Mouse (Mus musculus) NIH3T3 (cell line): ENCODE results near the gene Dnajc5.
"Not testable (repeated sequence)": the region's sequence is repeated elsewhere in the genome, so short reads cannot be mapped to it uniquely, and the experiment has no call there.

Experiments used
- DNase-seq: peaks from one replicate; pipeline ENCODE4 v3.0.0-alpha.2; 2012; ENCODE audit warnings: low read depth

Dnajc5 gene

DNA sequence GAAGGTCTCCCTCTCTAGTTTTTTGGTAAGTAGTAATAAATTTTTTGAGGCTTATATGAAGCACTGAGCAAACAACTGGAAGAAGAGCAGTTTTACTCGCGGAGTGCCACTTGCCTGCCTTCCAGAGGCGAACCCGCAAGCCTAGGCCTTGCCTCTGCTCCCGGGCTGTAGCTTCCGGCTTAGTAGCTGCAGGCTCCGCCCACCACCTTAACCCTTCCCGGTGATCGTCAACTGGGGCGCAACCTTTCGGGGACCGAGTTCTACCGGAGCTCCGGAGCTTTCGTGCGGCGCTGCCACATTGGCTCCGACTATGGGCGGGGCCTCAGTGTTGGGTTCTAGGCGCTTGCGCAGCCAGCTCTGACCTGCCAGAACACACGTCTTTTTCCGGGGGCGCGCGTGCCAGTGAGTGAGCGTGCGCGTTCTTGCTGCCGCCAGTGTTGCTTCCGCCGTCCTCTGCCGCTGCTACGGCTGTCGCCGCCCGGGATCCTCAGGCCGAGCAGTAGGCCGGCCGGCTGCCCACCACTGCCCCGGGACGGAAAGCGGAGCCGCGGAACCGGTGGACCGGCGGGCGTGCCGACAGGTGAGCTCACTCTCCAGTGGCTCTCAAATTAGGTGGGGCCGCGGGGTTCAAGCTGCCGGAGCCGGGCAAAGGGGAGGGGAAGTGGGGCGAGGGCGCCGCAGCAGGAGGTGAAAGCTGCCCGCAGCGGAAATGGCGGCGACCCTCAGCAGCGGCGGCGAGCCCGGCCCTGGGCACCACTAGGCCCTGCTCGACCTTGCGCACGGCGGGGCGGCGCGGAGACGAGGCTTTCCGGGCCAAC lies at the start of gene Dnajc5:
TSS of gene Dnajc5 (plus strand) at position 368 of the 818 bp plus-strand sequence.
- peak; percentile 97 for DNase-seq

DNA sequence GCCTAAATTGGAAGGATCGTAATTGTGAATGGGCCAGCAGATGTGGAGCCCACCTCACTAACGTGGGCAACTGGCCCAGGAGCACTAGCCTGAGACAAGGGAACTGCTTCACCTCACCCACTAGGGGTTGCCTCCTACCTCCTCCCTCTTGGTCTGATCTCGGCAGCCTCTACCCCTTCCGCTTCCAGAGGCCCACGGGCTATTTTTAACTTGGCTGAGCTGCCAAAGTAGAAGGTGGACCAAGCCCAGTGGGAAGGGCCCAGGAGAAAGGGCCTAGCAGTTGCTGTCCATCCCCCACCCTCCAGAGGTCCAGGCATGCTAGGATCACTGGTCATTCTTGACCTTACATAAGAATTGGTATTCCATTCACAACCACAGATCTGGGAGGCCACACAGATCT lies 49.0 kb upstream of the Dnajc5 start:
- peak; percentile 68 for DNase-seq

DNA sequence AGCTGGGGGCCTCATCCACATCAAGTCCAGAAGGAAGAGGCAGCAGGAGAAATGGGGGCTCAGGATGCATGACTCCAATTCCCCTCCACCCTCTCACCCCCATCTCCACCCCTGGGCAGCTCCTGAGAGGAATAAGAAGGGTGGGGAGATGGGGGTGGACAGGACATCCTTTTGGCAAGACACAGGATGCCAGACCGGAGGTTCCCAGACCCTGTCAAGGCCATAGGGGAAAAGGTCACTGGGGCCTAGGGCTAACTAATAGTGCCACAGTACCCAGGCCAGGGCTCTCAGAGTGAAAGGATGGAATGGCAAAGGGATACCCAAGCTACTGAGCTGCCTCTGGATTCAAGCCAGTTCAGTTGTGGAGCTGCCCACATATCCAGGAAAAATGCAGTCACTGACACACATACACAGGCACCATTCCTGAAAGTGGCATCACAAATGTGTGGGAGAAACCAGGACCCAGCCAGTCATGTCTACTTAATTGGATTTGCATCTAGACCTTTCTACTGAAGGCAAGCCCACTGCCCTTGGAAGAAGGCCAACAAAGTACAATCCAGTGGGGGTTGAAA lies 47.9 kb upstream of the Dnajc5 start:
- no peak for DNase-seq

DNA sequence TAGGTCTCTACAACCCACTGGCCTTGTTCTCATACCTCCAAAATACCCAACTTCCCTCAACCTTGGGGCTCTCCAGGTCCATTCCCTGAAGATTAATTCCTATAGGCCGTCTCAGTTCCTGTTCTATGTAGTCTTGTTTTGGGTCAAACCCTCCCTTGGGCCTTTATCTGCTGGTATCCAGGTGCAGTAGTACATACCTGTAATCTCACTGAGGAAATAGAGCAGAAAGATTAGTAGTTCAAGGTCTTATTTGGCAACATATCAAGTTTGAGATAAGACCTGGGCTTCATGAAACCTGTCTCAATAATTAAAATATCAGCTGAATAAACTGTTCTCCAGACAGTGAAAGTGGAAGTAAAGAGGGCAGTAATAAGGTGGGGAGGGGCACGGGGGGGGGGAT lies 37.2 kb upstream of the Dnajc5 start:
- DNase-seq: no peak

DNA sequence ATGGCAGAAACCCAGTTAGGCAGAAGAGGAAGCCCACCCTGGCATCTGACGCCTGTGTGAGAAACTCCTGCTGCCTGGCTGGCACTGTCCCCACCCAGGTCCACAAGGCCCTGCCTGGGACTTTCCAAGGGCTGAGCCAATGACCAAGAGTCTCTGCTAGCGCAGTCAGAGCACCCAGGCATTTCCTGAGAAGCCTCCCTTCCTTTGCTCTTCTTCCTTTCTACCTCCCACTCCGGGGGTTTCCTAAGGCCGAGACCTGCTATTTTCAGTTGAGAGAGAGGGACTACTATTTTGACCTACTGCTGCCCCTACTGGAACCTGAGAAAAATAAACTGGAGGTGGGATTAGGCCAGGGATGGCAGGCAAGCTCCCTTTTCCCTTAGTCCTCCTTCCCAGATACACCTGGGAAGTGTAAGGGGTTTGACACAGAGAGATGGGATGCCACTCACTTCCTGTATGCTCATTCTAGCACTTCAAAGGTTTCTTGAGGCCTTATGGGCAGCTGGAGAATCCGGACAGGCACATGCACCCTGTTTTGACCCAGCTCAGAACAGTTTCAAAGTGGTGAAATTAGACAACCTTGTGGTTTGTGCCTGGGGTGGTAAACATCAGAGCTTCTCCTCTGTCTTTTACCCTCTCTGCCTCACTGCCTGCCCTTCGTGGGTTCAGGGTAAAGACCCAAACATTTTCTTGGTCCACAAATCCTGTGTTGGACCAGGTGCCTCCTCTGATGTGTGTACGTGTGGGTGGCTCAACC lies 36.5 kb upstream of the Dnajc5 start:
- DNase-seq: peak; percentile 49

DNA sequence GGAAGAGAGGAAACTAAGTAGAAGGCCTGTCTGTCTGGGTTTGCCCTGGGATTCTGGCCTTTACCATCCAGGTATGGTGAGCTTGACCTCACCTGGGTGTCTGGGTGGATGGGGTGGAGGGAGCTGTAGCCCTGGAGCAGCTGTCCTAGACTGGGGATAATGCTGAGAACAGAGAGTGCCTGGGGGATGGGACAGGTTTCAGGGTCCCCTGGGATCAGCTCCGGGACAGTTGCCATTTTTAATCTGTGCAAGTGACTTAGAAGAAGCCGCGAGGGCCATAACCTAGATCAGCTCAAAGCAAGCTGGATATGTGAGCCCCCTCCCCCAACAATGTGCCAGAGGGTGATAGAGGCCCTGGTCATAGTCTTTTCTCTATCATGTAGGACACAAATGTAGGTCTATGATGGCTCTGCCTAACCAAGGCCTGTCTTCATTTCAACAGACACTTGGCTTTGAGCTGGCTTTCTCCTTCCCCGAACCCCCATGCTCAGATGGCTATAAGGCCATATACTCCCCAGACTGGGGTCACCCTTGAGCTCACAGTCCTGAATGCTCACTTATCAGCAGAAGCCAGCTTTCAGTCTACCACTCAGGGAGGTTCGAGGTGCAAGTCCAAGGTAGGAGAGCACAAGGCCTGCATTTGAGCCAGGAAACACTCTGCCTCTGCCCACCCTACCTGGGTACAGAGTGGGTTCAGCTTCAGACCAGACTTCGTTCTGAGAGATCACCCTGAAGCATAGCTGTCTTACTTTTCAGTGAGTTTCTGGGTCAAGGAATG lies 35.6 kb upstream of the Dnajc5 start:
- no peak for DNase-seq

DNA sequence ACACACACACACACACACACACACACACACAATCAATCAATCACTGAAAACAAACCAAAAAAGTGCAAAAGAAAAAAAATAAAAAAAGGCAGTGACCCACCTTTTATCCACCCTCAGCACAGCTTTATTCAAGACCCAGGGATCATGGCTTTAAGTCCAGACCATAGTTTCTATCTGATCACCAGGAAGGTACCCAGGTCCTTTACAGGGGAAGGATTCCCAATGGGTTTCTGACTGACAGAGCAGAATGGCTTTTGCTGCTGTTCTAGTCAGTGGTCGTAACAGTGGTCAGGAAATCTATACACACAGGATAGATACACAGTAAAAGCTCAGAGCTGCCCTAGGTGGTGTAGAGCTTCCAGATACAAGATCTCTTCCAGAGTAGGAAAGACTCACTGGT lies 34.5 kb upstream of the Dnajc5 start:
- no peak for DNase-seq

DNA sequence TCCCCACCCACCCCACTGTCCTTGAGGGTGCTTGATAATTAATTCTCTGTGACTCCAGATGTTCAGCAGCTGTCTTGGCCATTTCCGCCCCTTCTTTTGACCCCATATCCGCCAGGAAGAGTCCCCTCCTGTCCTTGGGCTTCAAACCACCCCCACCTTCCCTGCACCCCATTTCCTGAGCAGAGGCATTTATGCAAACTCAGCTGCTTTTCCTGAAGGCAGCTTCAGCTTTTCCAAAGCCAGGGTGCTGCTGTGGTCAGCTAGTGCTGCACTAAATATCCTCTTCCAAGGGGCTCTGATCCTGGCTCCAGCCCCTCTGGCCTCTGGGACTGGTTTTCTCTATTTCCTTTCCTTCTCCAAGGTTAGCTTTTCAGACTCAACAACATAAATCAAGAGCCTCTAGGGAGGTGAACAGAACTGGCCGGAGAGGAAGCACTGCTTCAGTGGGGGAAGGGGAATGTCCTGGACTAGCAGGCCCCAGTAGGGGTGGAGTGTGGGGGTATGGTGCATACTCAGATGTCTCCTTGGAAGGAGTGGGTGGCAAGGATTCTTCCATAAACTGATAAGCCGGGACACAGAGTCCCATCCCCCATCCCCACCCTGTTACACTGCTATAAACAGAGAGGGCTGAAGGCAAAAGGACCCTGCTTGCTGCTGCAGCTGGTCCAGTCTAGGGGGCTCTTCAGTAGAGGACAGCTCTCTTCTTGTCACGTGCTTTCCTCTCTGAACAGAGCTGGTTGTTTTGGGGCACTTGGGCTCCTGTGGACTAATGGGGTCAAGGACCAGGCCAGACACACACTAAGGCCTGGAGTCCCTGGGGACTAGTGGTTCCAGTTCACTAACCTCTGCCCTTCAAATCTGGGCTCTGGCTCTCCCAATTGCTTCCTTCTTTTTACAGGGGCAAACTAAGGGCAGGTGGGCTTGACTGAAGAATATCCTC lies 32.7 kb upstream of the Dnajc5 start:
- peak; percentile 28 for DNase-seq

DNA sequence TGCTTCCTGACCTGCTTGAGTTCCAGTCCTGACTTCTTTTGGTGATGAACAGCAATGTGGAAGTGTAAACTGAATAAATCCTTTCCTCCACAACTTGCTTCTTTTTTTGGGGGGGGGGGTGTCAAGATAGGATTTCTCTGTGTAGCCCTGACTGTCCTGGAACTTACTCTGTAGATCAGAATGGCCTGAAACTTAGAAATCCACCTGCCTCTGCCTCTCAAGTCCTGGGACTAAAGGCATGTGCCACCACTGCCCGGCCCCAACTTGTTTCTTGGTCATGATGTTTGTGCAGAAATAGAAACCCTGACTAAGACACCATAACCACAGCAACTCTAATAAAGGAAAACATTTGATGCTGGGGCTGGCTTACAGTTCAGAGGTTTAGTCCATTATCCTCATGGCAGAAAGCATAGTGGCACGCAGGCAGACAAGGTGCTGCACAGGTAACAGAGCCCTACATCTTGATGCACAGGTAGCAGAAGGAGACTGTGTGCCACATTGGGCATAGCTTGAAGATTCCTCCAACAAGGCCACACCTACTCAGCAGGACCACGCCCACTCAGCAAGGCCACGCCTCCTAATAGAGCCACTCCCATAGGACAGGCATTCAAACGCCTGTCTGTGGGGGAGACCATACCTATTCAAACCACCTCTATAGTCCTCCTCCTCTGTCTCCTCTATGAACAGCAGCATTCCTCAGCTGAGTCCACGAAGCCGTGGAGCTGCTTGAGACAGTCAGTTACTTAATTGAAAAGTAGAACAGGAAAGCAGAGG lies 28.7 kb upstream of the Dnajc5 start:
- DNase-seq: peak; percentile 27

DNA sequence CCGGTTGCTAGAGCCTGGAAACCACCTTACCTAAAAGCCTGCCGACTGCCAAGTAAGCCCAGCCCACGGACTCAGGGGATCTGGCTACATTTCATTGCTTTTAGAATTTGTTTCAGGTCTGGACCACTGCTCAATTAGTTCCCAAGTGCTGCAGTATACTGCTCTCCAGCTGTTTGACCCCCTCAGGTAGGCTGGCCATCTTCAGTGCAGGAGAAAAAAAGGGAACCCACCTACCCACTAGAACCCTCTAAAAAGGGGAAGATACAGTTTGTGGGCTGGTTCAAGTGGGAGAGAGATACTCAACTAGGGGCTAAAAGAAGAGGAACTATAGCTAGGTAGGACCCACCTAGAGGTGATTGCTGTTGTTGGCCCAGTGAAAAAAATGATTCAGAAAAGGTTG lies 28.1 kb upstream of the Dnajc5 start:
- no peak for DNase-seq

DNA sequence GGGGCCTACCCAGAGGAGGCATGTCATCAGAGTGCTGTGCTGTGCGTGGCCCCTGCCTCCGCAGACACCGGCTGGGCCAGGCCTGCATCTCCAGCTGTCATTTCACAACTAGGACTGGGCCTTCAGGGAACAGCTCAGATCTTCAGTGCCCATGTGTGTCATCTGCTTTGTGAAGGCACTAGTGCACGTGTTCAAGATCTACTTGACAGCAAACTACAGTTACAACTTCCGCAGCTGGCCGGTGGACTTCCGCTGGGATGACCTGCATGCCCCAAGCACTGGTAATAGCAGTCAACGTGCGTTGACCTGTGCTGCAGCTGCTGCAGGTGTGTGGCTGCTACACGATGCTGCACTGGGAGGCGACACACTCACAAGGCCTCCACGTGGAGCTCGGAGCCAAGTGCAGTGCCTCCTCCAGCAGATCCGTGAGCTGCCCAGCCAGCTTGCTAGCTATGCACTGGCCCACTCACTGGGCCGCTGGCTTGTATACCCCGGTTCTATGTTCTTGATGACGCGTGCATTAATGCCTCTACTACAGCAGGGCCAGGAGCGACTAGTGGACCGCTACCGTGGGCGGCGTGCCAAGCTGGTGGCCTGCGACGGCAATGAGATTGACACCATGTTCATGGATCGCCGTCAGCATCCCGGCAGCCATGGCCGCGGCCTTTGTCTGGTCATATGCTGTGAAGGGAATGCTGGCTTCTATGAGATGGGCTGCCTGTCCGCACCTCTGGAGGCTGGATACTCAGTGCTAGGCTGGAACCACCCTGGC lies 26.9 kb upstream of the Dnajc5 start, which contains the start of gene Abhd16b:
TSS of gene Abhd16b (plus strand) at position 51 of the 772 bp plus-strand sequence.
- no peak for DNase-seq

DNA sequence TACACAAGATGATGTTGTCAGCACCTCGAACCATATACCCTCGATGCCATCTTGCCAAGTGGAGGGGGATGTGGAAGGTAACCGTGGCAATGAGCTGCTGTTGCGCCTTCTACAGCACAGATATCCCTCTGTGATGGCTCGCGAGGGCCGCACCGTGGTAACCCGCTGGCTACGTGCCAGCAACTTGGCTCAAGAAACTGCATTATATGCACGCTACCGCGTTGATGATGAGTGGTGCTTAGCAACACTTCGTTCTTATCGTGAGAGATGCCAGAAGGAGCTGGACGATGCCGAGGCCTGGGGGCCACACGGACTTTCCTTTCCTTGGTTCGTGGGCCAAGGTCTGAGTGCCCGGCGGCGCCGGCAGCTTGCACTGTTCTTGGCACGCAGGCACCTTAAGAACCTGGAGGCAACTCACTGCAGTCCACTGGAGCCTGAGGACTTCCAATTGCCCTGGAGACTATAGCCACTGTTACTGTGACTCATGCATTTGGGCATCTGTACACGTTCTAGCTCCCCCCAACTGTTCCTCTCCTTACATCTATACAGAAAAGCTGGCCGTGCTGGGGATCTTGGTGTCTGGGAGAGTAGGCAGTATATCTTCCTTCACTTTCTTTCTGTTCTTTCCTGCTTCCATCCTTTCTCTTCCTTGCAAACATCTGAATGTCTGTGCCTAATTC lies 25.9 kb upstream of the Dnajc5 start:
- peak; percentile 55 for DNase-seq

DNA sequence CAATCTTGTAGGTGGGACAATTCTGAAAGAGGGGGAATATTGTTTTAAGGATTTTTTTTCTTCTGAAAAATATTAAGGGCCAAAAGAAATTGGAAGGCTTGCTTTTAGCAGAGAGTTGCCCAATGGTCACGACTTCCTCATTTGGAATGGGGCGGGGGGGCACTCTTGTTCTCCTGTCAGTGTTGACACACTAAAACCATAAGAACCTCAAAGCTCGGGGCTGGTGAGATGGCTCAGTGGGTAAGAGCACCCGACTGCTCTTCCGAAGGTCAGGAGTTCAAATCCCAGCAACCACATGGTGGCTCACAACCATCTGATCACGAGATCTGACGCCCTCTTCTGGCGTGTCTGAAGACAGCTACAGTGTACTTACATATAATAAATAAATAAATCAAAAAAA lies 24.4 kb upstream of the Dnajc5 start:
- not testable (repeated sequence) for DNase-seq

DNA sequence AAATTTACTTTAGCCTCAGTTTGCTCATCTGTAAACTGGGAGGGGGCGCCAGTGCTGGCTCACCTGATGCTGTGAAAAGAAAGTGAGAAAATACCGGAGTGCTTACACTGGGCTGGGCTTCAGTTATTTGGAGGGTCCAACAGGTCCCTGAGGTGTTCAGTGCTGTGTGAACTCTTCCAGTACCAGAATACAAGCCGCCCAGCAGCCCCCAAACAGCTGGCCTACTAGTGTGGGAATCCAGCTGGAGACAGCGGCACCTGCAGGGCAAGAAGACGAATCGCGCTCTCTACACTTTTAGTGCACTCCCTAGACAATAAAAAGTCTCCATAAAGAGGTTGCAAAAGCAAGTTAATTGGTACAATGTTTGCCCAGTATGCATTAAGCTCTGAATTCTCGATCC lies 24.0 kb upstream of the Dnajc5 start:
- DNase-seq: peak; percentile 83

DNA sequence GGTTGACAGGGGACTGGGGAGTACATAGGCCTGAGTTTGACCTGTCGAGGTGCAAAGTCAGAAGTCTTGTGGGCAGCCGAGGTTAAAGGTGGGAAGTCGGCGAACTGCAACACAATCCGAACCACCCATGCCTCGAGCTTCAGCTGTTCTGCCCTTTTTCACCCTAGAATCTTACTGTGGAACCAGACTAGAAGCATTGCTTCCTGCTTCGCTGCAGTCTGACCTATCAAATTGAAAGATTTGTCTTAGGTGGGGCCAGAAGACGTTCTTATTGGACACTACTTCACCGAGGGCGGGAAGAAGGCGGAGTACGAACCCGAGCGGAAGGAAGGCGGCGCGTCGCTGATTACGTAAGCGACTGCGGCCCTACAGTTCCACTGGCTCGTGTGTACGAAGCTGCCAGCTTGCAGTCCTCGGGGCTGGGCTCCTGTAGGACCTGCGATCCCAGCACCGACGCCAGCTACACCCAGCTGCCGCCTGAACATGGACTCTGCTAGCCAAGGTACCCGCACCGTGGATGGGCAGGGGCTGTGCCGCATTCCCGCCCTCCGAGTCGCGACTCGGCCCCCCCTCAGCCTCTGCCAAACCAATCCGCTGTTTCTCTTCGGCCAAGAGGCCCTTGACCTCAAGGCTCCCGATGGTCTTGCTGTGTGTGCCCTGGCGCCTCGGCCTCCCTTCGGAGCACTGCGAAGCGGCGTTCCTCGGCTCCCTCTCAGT lies 23.3 kb upstream of the Dnajc5 start, which contains the start of gene Tpd52l2:
TSS of gene Tpd52l2 (plus strand) at position 312 of the 717 bp plus-strand sequence.
- peak; percentile 99 for DNase-seq

DNA sequence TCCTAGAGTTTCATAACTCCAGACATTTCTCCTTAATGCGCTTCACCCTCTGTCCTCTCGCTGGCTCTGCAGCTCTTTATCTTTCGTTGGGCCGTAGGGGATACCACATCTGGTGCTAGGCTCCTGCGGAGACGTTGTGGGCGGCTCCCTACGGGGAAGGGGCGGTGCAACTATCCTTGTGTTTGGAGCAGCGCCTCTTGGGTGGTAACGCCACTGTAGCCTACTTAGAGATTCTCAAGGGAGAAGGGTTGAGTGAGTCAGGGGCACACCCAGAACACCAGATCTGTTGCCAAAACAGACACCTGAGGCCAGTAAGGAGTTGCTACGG lies 22.8 kb upstream of the Dnajc5 start:
- DNase-seq: peak; percentile 89

DNA sequence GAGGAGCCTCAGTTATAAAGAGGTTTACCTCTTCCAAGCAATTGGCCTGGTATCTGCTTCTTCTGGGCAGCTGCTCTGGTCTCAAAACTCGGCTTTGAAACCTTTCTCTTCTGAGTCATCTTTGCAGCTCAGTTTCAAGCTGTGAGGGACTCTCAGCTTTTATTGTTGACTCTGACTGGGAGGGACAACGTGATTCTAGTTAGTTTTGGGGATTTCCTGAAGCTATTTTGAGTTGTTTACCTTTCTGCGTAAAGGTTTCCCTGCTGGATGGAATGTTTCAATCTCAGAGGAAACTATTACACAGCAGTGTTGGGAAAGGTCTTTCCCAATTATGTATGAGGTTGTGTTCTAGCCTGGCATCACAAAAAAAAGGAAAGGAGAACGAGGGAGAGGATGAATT lies 21.6 kb upstream of the Dnajc5 start:
- peak; percentile 24 for DNase-seq

DNA sequence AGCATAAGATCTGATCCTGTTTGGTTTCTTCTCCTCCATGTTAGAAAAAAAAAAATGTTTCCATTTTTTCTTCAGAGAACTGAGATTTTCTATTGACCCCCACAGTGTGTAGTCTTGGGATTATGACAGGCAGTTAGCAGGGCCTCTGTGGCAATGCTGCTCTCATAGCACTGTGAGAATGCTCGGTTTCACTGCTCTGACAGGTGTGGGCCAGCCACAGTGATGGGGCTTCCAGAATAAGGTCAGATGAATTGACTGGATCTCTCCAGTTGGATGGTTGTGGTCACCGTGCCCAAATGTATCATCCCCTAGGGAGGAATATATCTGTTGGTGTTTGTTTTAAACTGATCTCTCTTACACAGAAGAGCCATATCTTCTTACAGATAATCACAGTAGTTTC lies 11.1 kb upstream of the Dnajc5 start:
- DNase-seq: no peak
